Mouse (Mus musculus): ENCODE results near the gene Rabl2. TPM values are rescaled to one million over a fixed set of nuclear protein-coding genes. Genes with fewer than 3 reads are reported as not detected.

Rabl2 gene
- total RNA-seq, 1 experiment from 2014 or later: 13.2 TPM

DNA sequence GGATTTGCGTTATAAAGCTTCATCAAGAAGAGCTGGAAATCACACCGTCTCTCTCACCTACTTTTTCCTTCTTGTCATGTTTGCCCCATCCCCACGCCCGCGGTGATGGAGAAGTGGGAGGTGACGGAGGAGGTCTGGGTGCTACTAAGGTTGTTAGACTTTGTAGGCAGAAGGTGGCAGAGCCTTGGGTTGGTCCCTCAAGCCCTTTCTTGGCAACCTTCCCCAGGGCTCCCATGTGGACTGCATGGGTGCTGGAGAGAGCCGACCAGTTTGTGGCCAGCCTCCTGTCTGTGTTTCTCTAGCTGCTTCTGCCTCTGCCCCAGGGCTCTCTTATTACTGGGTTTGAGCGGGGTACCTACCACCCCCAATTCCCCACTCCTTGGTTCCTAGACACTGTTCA, 41.2 kb downstream of the Rabl2 start:
- no peak for DNase-seq

DNA sequence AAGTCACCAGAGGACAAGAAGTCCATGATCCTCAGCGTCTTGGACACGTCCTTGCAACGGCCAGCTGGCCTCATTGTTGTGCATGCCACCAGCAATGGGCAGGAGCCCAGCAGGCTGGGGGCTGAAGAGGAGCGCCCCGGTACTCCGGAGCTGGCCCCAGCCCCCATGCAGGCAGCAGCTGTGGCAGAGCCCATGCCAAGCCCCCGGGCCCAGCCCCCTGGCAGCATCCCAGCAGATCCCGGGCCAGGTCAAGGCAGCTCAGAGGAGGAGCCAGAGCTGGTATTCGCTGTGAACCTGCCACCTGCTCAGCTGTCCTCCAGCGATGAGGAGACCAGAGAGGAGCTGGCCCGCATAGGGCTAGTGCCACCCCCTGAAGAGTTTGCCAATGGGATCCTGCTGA, 42.9 kb downstream of the Rabl2 start:
- peak; percentile 49 for DNase-seq

DNA sequence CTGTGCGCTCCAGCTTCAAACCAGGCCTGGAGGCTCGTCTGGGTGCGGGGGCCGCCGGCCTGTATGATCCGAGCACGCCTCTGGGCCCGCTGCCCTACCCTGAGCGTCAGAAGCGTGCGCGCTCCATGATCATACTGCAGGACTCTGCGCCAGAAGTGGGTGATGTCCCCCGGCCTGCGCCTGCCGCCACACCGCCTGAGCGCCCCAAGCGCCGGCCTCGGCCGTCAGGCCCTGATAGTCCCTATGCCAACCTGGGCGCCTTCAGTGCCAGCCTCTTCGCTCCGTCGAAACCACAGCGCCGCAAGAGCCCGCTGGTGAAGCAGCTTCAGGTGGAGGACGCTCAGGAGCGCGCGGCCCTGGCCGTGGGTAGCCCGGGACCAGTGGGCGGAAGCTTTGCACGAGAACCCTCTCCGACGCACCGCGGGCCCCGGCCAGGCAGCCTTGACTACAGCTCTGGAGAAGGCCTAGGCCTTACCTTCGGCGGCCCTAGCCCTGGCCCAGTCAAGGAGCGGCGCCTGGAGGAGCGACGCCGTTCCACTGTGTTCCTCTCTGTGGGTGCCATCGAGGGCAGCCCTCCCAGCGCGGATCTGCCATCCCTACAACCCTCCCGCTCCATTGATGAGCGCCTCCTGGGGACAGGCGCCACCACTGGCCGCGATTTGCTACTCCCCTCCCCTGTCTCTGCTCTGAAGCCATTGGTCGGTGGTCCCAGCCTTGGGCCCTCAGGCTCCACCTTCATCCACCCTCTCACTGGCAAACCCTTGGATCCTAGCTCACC, 43.7 kb downstream of the Rabl2 start:
- no peak for DNase-seq

DNA sequence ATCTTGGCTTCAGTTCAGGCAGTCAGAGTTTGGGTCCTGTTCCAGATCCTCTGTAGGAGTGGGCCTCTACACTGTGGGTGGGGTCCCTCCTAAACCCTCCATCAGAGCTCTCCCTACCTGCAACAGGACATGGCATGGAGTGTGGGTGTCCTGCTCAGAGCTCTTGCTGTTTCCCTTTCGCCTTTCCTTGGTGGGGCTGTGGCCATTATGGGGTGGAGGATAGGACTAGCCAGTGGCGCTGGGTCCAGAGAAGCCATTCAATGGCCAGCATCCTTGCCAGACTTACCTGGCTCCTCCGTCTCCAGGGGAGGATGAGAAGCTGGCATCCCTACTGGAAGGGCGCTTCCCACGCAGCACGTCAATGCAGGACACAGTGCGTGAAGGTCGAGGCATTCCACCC, 44.4 kb downstream of the Rabl2 start:
- no peak for DNase-seq

DNA sequence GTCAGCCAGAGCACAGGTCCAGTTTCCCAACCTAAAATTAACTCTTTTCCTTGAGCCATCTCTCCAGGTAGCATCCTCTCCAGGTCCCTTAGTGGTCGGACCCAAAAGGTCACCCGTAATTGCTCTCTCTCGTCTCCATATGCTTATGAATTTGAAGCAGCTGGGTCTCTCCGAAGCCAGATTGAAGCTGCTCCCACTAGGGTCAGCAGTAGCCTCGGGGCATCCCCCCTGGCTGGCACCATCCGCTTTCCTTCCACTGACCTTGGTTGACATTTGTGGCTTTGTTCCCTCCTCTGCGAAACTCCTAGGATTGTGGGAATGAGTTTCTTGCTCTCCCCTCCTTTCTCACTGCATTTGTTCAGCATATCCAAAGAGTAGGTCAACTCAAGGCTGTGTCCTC, 47.6 kb downstream of the Rabl2 start:
- DNase-seq: no peak

DNA sequence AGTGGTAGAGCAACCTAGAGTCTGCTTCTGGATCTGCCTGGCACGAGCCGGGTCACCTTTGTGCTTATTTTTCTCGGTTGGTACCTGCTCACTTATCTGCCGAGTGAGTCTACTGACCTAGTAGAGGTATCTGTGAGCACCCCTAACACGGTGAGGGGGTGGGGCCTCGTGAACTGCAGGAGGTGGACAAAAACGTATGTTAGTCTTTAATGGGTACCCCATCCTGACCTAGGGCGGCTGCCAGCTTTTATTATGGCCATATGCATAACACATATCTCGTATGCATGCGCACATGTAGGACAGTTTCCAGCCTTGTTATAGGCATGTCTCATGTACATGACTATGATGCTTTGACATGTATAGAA, 57.9 kb downstream of the Rabl2 start:
- DNase-seq: no peak

DNA sequence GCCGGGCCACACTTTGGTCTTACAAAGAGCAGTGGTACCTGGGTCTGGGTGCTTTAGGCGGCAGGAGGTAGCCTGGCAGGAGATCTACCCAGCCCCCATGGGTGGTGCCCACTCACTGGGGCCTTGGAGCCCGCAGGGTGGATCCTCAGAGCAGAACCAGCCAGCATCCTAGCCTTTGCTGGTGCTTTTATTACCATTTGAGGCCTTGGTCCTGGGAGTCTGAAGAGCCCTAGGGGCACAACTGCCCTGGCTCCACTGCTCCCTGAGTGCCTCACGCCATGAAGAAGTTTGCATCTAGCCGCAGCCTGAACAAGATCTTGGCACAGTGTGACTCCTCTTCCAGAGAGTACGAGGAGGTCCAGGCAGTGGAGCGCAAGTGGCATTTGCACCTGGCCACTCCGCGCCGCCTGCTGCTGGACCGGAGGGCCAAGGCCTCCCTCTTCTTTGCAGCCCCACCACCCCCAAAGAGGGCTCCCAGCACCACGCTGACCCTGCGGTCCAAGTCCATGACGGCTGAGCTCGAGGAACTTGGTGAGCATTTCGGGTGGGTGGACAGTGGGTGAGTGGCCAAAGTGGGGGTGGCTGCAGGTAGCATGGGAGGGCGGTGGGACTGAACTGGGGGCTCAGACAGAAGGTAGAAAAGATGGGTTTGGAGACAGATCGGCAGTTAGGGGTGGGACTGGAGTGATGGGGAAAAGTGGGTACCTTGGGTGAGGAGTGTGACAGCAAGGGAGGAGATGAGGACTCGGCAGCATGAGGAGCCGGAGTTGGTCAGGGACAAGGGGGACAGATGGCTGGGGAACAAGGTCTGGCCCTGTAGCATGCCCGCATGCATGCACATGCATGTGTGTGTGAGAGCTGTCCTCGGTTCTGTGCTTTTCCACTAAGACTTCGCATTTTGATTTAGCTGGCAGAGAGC, 58.5 kb downstream of the Rabl2 start:
- no peak for DNase-seq

Other genes starting within 250 kb of the Rabl2 start
- 40.6 and 41.6 TPM in 2 replicates for gene Lmf2, start 236.3 kb downstream of the Rabl2 start, total RNA-seq (2021)
- gene Ncaph2, start 236.2 kb downstream of the Rabl2 start, total RNA-seq (2021): 67.8 and 88.4 TPM in 2 replicates
- 26.0 and 35.6 TPM in 2 replicates for gene Sco2, start 218.1 kb downstream of the Rabl2 start, total RNA-seq (2021)
- 0.67 and 0.76 TPM in 2 replicates for gene Tymp, start 214.9 kb downstream of the Rabl2 start, total RNA-seq (2021)
- 0.91 TPM in 1 of 2 replicates, not detected in the other for gene Odf3b, start 212.6 kb downstream of the Rabl2 start, total RNA-seq (2021)
- gene Klhdc7b, start 207.0 kb downstream of the Rabl2 start, total RNA-seq (2021): not detected in 2 replicates
- gene Syce3, start 181.4 kb downstream of the Rabl2 start, total RNA-seq (2021): not detected in 2 replicates
- gene Cpt1b, start 166.1 kb downstream of the Rabl2 start, total RNA-seq (2021): 101 and 132 TPM in 2 replicates
- 1.5 and 2.0 TPM in 2 replicates for gene C730034F03Rik, start 162.3 kb downstream of the Rabl2 start, total RNA-seq (2021)
- gene Gm44502, start 162.2 kb downstream of the Rabl2 start, total RNA-seq (2021): 10.4 TPM in 1 of 2 replicates, not detected in the other
- gene Chkb, start 162.0 kb downstream of the Rabl2 start, total RNA-seq (2021): 72.8 and 73.9 TPM in 2 replicates
- 6.2 and 10.1 TPM in 2 replicates for gene Mapk8ip2, start 138.0 kb downstream of the Rabl2 start, total RNA-seq (2021)
- gene Arsa, start 114.5 kb downstream of the Rabl2 start, total RNA-seq (2021): 21.8 and 22.2 TPM in 2 replicates
- gene Shank3, start 92.3 kb downstream of the Rabl2 start, total RNA-seq (2021): 34.3 and 52.2 TPM in 2 replicates
- 0.46 TPM in 1 of 2 replicates, not detected in the other for gene Acr, start 23.6 kb downstream of the Rabl2 start, total RNA-seq (2021)
- 0.21 TPM in 1 of 2 replicates, not detected in the other for gene Syt10, start 249.9 kb upstream of the Rabl2 start, total RNA-seq (2021)